Comparison of ENCODE assay signal across 10 mouse cellular contexts in genomic region chr17:63497206-63497731, GRCm38 (mm10). TPM values are rescaled to one million over a fixed set of nuclear protein-coding genes. Genes with fewer than 3 reads are reported as not detected.
A peak's percentile ranks its signal among the peaks of the same experiment; 100 is the strongest.
DNase-seq lines count a peak whose midpoint lies in the region; ATAC-seq and TF ChIP-seq lines count a peak whose summit lies in the region.
"Had no signal": no experiment of that assay in that cellular context is flagged by ENCODE, and none has a peak within 500 bp of the region (broad histone marks: within the 10 kb centered on the region; RNA-seq: fewer than 3 reads in every experiment).

No protein-coding gene starts in this region.

- ATAC-seq in heart, embryonic 16.5 days (replicated peaks; ENCODE audit: extremely low read depth, insufficient read depth, low FRiP score), result no peak
- ATAC-seq in embryonic facial prominence, embryonic 13.5 days (ENCODE audit: insufficient number of reproducible peaks, insufficient read depth, low FRiP score, low TSS enrichment, low read depth), result no peak
- ATAC-seq in intestine, postnatal 0 days, result no peak
- no peak for ATAC-seq in midbrain, embryonic 14.5 days (ENCODE audit: low FRiP score, low TSS enrichment)
- no peak for ATAC-seq in megakaryocyte progenitor cell, adult 5-6 weeks (replicated peaks; ENCODE audit: poor library complexity)

- no peaks in the 10 kb centered on the region for H3K27me3 ChIP-seq in heart, embryonic 16.5 days (ENCODE audit: control insufficient read depth, insufficient read depth, low read length)
- H3K27me3 ChIP-seq in embryonic facial prominence, embryonic 13.5 days, result no peaks in the 10 kb centered on the region
- no peaks in the 10 kb centered on the region for H3K27me3 ChIP-seq in intestine, postnatal 0 days (replicated peaks; ENCODE audit: control insufficient read depth, insufficient read depth, low read length)
- H3K27me3 ChIP-seq in midbrain, embryonic 14.5 days (ENCODE audit: control insufficient read depth, insufficient read depth, low read length), result no peaks in the 10 kb centered on the region

- WGBS in heart, embryonic 16.5 days, result 81% methylated on average over 6 of the region's 6 CpGs
- 82% methylated on average over 6 of the region's 6 CpGs for WGBS in embryonic facial prominence, embryonic 13.5 days
- WGBS in intestine, postnatal 0 days, result 79% methylated on average over 6 of the region's 6 CpGs
- 84% methylated on average over 6 of the region's 6 CpGs for WGBS in midbrain, embryonic 14.5 days

- peaks cover 36% of the 10 kb centered on the region for H3K4me1 ChIP-seq in heart, embryonic 16.5 days (ENCODE audit: control insufficient read depth, insufficient read depth, low read length)
- peaks cover 54% of the 10 kb centered on the region for H3K4me1 ChIP-seq in embryonic facial prominence, embryonic 13.5 days
- H3K4me1 ChIP-seq in intestine, postnatal 0 days (replicated peaks; ENCODE audit: control insufficient read depth, insufficient read depth, low read length), result peaks cover 8% of the 10 kb centered on the region; the same call in 1 of the 2 replicates
- H3K4me1 ChIP-seq in midbrain, embryonic 14.5 days (ENCODE audit: control insufficient read depth, insufficient read depth, low read length), result peaks cover 39% of the 10 kb centered on the region

- intact Hi-C loops in heart, postnatal 14 days (cut with DNase I), result loop anchor here (5.0 kb wide), 1 partner anchor 50 kb away; no protein-coding TSS in a partner anchor
- intact Hi-C loops in left cerebral cortex, postnatal 25 days (cut with DNase I), result no loop called here
- intact Hi-C loops in gastrocnemius, postnatal 36 days (cut with DNase I), result no loop called here

- no peaks in the 10 kb centered on the region for H3K9me3 ChIP-seq in heart, embryonic 16.5 days (replicated peaks; ENCODE audit: control insufficient read depth, low read length)
- H3K9me3 ChIP-seq in embryonic facial prominence, embryonic 13.5 days, result no peaks in the 10 kb centered on the region
- no peaks in the 10 kb centered on the region for H3K9me3 ChIP-seq in intestine, postnatal 0 days (ENCODE audit: control insufficient read depth)
- no peaks in the 10 kb centered on the region for H3K9me3 ChIP-seq in midbrain, embryonic 14.5 days (ENCODE audit: control insufficient read depth, low read length)

- H3K4me2 ChIP-seq in heart, embryonic 16.5 days (ENCODE audit: low read depth, low read length), result peak overlapping the region; percentile 73; the same call in 1 of the 2 replicates
- H3K4me2 ChIP-seq in embryonic facial prominence, embryonic 13.5 days, result peak overlapping the region; percentile 75
- H3K4me2 ChIP-seq in intestine, postnatal 0 days (replicated peaks; ENCODE audit: low read depth), result peak overlapping the region; percentile 85; the same call in 1 of the 2 replicates
- peak overlapping the region; percentile 79 for H3K4me2 ChIP-seq in midbrain, embryonic 14.5 days (ENCODE audit: low read length)

- no peak for TF ChIP-seq CTCF in intestine, postnatal 0 days (IDR thresholded peaks at IDR 0.05; ENCODE audit: low read depth)

- H3K4me3 ChIP-seq in heart, embryonic 16.5 days (ENCODE audit: low read length), result no peak overlapping the region
- peak overlapping the region; percentile 91 for H3K4me3 ChIP-seq in embryonic facial prominence, embryonic 13.5 days
- no peak overlapping the region for H3K4me3 ChIP-seq in intestine, postnatal 0 days (ENCODE audit: low read depth, low read length)
- peak overlapping the region; percentile 96 for H3K4me3 ChIP-seq in midbrain, embryonic 14.5 days (replicated peaks; ENCODE audit: low read depth, low read length)

- H3K27ac ChIP-seq in heart, embryonic 16.5 days (ENCODE audit: low read length), result no peak overlapping the region
- H3K27ac ChIP-seq in embryonic facial prominence, embryonic 13.5 days, result no peak overlapping the region
- H3K27ac ChIP-seq in intestine, postnatal 0 days (ENCODE audit: low read depth, low read length), result no peak overlapping the region
- H3K27ac ChIP-seq in midbrain, embryonic 14.5 days (replicated peaks; ENCODE audit: low read depth, low read length), result no peak overlapping the region

- H3K9ac ChIP-seq in heart, embryonic 16.5 days (ENCODE audit: low read length), result no peak overlapping the region
- no peak overlapping the region; the same call in 1 of the 2 replicates for H3K9ac ChIP-seq in embryonic facial prominence, embryonic 13.5 days
- H3K9ac ChIP-seq in intestine, postnatal 0 days (ENCODE audit: low read depth, low read length), result no peak overlapping the region
- no peak overlapping the region for H3K9ac ChIP-seq in midbrain, embryonic 14.5 days (replicated peaks; ENCODE audit: low read length)

- no peak for DNase-seq in heart, postnatal 14 days
- no peak for DNase-seq in midbrain, embryonic 14.5 days
- no peak for DNase-seq in left cerebral cortex, postnatal 25 days (ENCODE audit: low spot score in 2 of 2)
- no peak for DNase-seq in gastrocnemius, postnatal 36 days
- DNase-seq: adrenal gland, postnatal 14 days; thymus, postnatal 36 days had no signal

- peaks cover 3% of the 10 kb centered on the region; the same call in 1 of the 2 replicates for H3K36me3 ChIP-seq in heart, embryonic 16.5 days (ENCODE audit: control insufficient read depth, insufficient read depth)
- H3K36me3 ChIP-seq in embryonic facial prominence, embryonic 13.5 days, result peaks cover 9% of the 10 kb centered on the region; the same call in 1 of the 2 replicates
- no peaks in the 10 kb centered on the region for H3K36me3 ChIP-seq in intestine, postnatal 0 days (ENCODE audit: control insufficient read depth, insufficient read depth)
- no peaks in the 10 kb centered on the region for H3K36me3 ChIP-seq in midbrain, embryonic 14.5 days (ENCODE audit: control insufficient read depth, insufficient read depth, low read length)

RNA-seq across cellular contexts. Expression of gene Fbxl17, which starts 2.5 kb away (rescaled TPM):
- 13.5 and 14.3 TPM in 2 replicates for polyA plus RNA-seq in heart, embryonic 16.5 days (2015; fragmentation: Nextera tagmentation; extraction: Ambion mirVana)
- 10 to 100 TPM; 28.5 to 29.5 TPM for total RNA-seq in heart, postnatal 14 days (2021)
- polyA plus RNA-seq in embryonic facial prominence, embryonic 13.5 days (2015; fragmentation: Nextera tagmentation; extraction: Ambion mirVana), result 7.7 and 8.8 TPM in 2 replicates
- 4.3 and 6.3 TPM in 2 replicates for polyA plus RNA-seq in intestine, postnatal 0 days (2015; fragmentation: Nextera tagmentation; extraction: Ambion mirVana)
- polyA plus RNA-seq in midbrain, embryonic 14.5 days (2014; fragmentation: Nextera tagmentation; extraction: Ambion mirVana), result 41.4 and 53.5 TPM in 2 replicates
- 10 to 100 TPM; 59.2 to 62.4 TPM for total RNA-seq in left cerebral cortex, postnatal 25 days (2021)
- 10 to 100 TPM; 39.8 to 43.7 TPM for total RNA-seq in gastrocnemius, postnatal 36 days (2021)
- total RNA-seq in megakaryocyte progenitor cell, adult 5-6 weeks (2015), result 13.0 and 15.5 TPM in 2 replicates
- 4.5 and 5.8 TPM in 2 replicates for total RNA-seq in megakaryocyte progenitor cell, adult 5-6 weeks (2017)

Comparison
In these comparisons a context has a peak if more than half of its experiments do, and no peak if none do; other contexts are left out.
1. H3K4me3 ChIP-seq: peak in embryonic facial prominence, embryonic 13.5 days (single experiment) and midbrain, embryonic 14.5 days (single experiment); none in heart, embryonic 16.5 days (single experiment) and intestine, postnatal 0 days (single experiment).
2. Peak in every context shown above with its lines, with median percentiles within 50 percentile points of each other: H3K4me2 ChIP-seq.